Mouse (Mus musculus): Measurements from ENCODE around the gene Epha1.

Epha1 gene

GRCm38 (mm10) chr6:42324482-42325267, 48.4 kb downstream of the Epha1 start, which contains the start of gene Fam131b:
Gene Fam131b, minus strand, starts transcription at chr6:42324643.
- peak; percentile 63 for DNase-seq (ENCODE audit: low read depth, low spot score)

GRCm38 (mm10) chr6:42324067-42324481, 49.0 kb downstream of the Epha1 start:
- DNase-seq (ENCODE audit: low read depth, low spot score) = no peak

GRCm38 (mm10) chr6:42323371-42324066, 49.5 kb downstream of the Epha1 start:
- DNase-seq (ENCODE audit: low read depth, low spot score) = no peak

GRCm38 (mm10) chr6:42318293-42318692, 54.8 kb downstream of the Epha1 start:
- no peak for DNase-seq (ENCODE audit: low read depth, low spot score)

- no peak for DNase-seq (ENCODE audit: low read depth, low spot score)
Measured at GRCm38 (mm10) chr6:42310427-42311053, 62.5 kb downstream of the Epha1 start.

- no peak for DNase-seq (ENCODE audit: low read depth, low spot score)
Measured at GRCm38 (mm10) chr6:42309816-42310378, 63.2 kb downstream of the Epha1 start.
